Comparison of ENCODE assay signal across 7 mouse cellular contexts in genomic region chr1:74235938-74236589, GRCm38 (mm10). TPM values are rescaled to one million over a fixed set of nuclear protein-coding genes. Genes with fewer than 3 reads are reported as not detected.
DNase-seq lines count a peak whose midpoint lies in the region; ATAC-seq lines count a peak whose summit lies in the region.

Arpc2 (plus strand) TSS chr1:74236084.

- peaks cover 22% of the 10 kb centered on the region for H3K4me1 ChIP-seq in intestine, embryonic 15.5 days (replicated peaks)
- H3K4me1 ChIP-seq in midbrain, embryonic 10.5 days: peaks cover 29% of the 10 kb centered on the region

- ATAC-seq in intestine, embryonic 15.5 days: peak; percentile 91

- no peaks in the 10 kb centered on the region for H3K27me3 ChIP-seq in intestine, embryonic 15.5 days (replicated peaks)
- no peaks in the 10 kb centered on the region for H3K27me3 ChIP-seq in midbrain, embryonic 10.5 days (ENCODE audit: low read depth, poor library complexity, severe bottlenecking)

- no peaks in the 10 kb centered on the region for H3K9me3 ChIP-seq in intestine, embryonic 15.5 days
- no peaks in the 10 kb centered on the region for H3K9me3 ChIP-seq in midbrain, embryonic 10.5 days (replicated peaks)

- H3K36me3 ChIP-seq in intestine, embryonic 15.5 days: no peaks in the 10 kb centered on the region
- peaks cover 3% of the 10 kb centered on the region; the same call in 1 of the 2 replicates for H3K36me3 ChIP-seq in midbrain, embryonic 10.5 days

- intact Hi-C loops in gastrocnemius, postnatal 36 days (cut with DNase I): loop anchor here (2.0 kb wide), 1 partner anchor 49 kb away; the partner anchor contains the start of genes Aamp and Pnkd
- intact Hi-C loops in left cerebral cortex, postnatal 25 days (cut with DNase I): loop anchor here (2.0 to 5.0 kb wide), 3 partner anchors 49 to 1364 kb away; partner anchors contain the start of genes Aamp, Ctdsp1, Igfbp5 and Pnkd

- peak; percentile 99 for DNase-seq in adrenal gland, adult 2 months
- DNase-seq in embryo, embryonic 11.5 days (ENCODE audit: low read depth, low spot score): peak; percentile 96
- peak; percentile 95 for DNase-seq in gastrocnemius, postnatal 36 days
- peak; percentile 96 to 97 for DNase-seq in left cerebral cortex, postnatal 25 days (ENCODE audit: low spot score in 2 of 2)
- peak; percentile 97 for DNase-seq in midbrain, embryonic 10.5 days (ENCODE audit: low spot score)
- DNase-seq in right cerebral cortex, postnatal 4 days: peak; percentile 96

- peak within 1 kb of the TSS; percentile 83 for H3K4me2 ChIP-seq in intestine, embryonic 15.5 days (replicated peaks)

- WGBS in intestine, embryonic 15.5 days: 2% methylated on average over 50 of the region's 55 CpGs
- 2% methylated on average over 55 of the region's 55 CpGs for WGBS in midbrain, embryonic 10.5 days

- H3K9ac ChIP-seq in intestine, embryonic 15.5 days: peak within 1 kb of the TSS; percentile 85

- peak within 1 kb of the TSS; percentile 95 for H3K27ac ChIP-seq in intestine, embryonic 15.5 days
- H3K27ac ChIP-seq in midbrain, embryonic 10.5 days (replicated peaks): peak within 1 kb of the TSS; percentile 95

- peak within 1 kb of the TSS; percentile 79 for H3K4me3 ChIP-seq in intestine, embryonic 15.5 days (replicated peaks)
- peak within 1 kb of the TSS; percentile 99 for H3K4me3 ChIP-seq in midbrain, embryonic 10.5 days

RNA-seq across cellular contexts. Expression of gene Arpc2, which starts in this region (rescaled TPM):
- 100 to 1,000 TPM; 180 to 191 TPM for total RNA-seq in adrenal gland, adult 2 months (2021)
- polyA plus RNA-seq in adrenal gland, adult 2 months (2012; rRNA removed): 108 and 124 TPM in 2 replicates
- 10 to 100 TPM; 56.1 to 65.1 TPM for total RNA-seq in gastrocnemius, postnatal 36 days (2021)
- 518 and 584 TPM in 2 replicates for polyA plus RNA-seq in intestine, embryonic 15.5 days (2015; fragmentation: Nextera tagmentation; extraction: Ambion mirVana)
- total RNA-seq in left cerebral cortex, postnatal 25 days (2021): 100 to 1,000 TPM; 266 to 287 TPM
- polyA plus RNA-seq in midbrain, embryonic 10.5 days (2016; fragmentation: Nextera tagmentation; extraction: Ambion mirVana): 353 and 368 TPM in 2 replicates

Comparison
In these comparisons a context has a peak if more than half of its experiments do, and no peak if none do; other contexts are left out.
1. Peak in every context shown above with its lines: DNase-seq, ATAC-seq, H3K4me3 ChIP-seq and H3K27ac ChIP-seq.